Mouse (Mus musculus): Measurements from ENCODE around the gene Atp5j2. TPM values are rescaled to one million over a fixed set of nuclear protein-coding genes. Genes with fewer than 3 reads are reported as not detected.

The Atp5j2 gene
- polyA plus RNA-seq, 1 experiment from 2014 or later = 425 TPM

DNA sequence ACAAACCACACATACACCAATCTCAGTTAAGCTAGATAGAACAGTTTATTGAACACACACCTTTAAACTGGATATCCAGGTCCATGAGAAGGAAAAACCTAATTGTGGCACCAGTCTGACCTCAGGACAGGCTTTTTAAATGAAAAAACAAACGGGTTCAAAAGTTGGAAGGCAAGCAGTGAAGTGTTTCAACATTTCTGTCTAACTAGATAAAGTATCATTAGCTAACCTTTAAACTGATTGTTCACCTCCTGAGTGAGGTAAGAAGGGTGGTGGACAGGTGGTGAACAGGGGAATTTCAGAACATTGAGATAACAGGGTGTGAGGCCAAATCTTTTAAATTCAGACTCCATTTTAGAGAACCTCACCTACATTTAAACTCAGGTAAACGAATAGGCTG, 34.6 kb upstream of the Atp5j2 start:
- H3K9ac ChIP-seq (replicated peaks) = no peak overlapping the region
- peaks cover 10% of the 10 kb centered on the region for H3K4me1 ChIP-seq (ENCODE audit: insufficient read depth)
- no peak for TF ChIP-seq EP300 (IDR thresholded peaks at IDR 0.05; ENCODE audit: low read depth)
- no peak overlapping the region for H3K4me3 ChIP-seq (ENCODE audit: low read depth, low read length)
- no peak overlapping the region for H3K4me2 ChIP-seq (ENCODE audit: low read depth, low read length)
- ATAC-seq (no peak), DNase-seq (no peak)
- H3K36me3 ChIP-seq (replicated peaks; ENCODE audit: insufficient read depth, low read length) = peaks cover 1% of the 10 kb centered on the region
- 45% methylated on average over 2 of the region's 2 CpGs for WGBS (ENCODE audit: insufficient replicate concordance)
- H3K9me3 ChIP-seq (ENCODE audit: low read length) = no peaks in the 10 kb centered on the region
- peak overlapping the region; percentile 20 for H3K27ac ChIP-seq (ENCODE audit: low read depth)
- no peaks in the 10 kb centered on the region for H3K27me3 ChIP-seq (ENCODE audit: insufficient read depth, low read length)

DNA sequence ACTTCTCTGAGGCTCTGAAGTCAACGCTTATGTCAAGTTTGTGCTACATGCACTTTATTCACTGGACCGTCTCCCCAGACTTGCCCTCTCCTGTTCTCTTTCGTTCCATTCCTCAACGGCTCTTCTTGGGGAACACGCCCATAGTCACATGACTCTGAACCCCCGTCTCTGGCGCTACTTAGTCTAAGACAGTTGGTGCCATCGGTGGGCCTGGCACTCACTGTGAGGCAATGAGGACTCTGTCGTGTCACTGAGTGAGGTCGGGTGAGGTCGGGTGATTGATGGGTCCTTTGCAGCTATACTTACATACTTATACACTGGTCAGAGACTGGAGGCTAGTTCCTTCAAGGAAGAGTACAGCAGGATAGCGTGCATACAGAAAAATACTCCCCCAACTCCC, 31.5 kb upstream of the Atp5j2 start:
- Histone ChIP-seq H3K27me3 (ENCODE audit: insufficient read depth, low read length) (no peaks in the 10 kb centered on the region), H3K9me3 (ENCODE audit: low read length) (no peaks in the 10 kb centered on the region), H3K4me3 (ENCODE audit: low read depth, low read length) (no peak overlapping the region), H3K4me1 (ENCODE audit: insufficient read depth) (peaks cover 5% of the 10 kb centered on the region), H3K36me3 (replicated peaks; ENCODE audit: insufficient read depth, low read length) (peaks cover 24% of the 10 kb centered on the region), H3K27ac (ENCODE audit: low read depth) (peak overlapping the region; percentile 94), H3K4me2 (ENCODE audit: low read depth, low read length) (no peak overlapping the region), H3K9ac (replicated peaks) (no peak overlapping the region)
- ATAC-seq (peak; percentile 26; the same call in 1 of the 2 replicates), DNase-seq (no peak)
- TF ChIP-seq CTCF (IDR thresholded peaks at IDR 0.05; ENCODE audit: low read depth) = no peak
- no peak for TF ChIP-seq EP300 (IDR thresholded peaks at IDR 0.05; ENCODE audit: low read depth)
- 77% methylated on average over 12 of the region's 12 CpGs for WGBS (ENCODE audit: insufficient replicate concordance)

DNA sequence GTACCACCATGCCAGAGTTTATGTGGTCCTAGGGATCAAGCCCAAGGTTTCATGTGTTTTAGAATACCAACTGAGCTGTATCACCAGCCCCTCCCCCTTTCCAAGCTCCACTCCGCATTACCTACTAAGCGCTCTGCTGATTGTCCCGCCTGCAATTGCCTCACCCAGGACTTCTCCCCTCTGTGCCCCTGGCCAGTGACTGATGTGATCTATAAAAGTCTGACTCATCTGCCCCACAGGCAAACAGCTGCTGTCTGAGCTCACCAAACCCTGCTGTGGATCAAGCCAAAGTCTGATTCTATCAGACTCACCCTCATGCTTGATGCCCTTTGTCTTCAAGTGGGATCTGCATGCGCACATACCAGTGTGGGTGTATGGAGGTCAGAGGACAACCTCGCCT, 31.0 kb upstream of the Atp5j2 start:
- ATAC-seq = peak; percentile 96
- Histone ChIP-seq H3K4me1 (ENCODE audit: insufficient read depth) (peaks cover 5% of the 10 kb centered on the region), H3K9ac (replicated peaks) (no peak overlapping the region), H3K4me2 (ENCODE audit: low read depth, low read length) (no peak overlapping the region), H3K36me3 (replicated peaks; ENCODE audit: insufficient read depth, low read length) (peaks cover 26% of the 10 kb centered on the region), H3K4me3 (ENCODE audit: low read depth, low read length) (no peak overlapping the region), H3K9me3 (ENCODE audit: low read length) (no peaks in the 10 kb centered on the region), H3K27me3 (ENCODE audit: insufficient read depth, low read length) (no peaks in the 10 kb centered on the region), H3K27ac (ENCODE audit: low read depth) (peak overlapping the region; percentile 94)
- no peak for TF ChIP-seq CTCF (IDR thresholded peaks at IDR 0.05; ENCODE audit: low read depth)
- TF ChIP-seq EP300 (IDR thresholded peaks at IDR 0.05; ENCODE audit: low read depth) = peak; percentile 77; the same call in 1 of the 2 replicates
- 66% methylated on average over 5 of the region's 5 CpGs for WGBS (ENCODE audit: insufficient replicate concordance)
- peak; percentile 64 for DNase-seq

DNA sequence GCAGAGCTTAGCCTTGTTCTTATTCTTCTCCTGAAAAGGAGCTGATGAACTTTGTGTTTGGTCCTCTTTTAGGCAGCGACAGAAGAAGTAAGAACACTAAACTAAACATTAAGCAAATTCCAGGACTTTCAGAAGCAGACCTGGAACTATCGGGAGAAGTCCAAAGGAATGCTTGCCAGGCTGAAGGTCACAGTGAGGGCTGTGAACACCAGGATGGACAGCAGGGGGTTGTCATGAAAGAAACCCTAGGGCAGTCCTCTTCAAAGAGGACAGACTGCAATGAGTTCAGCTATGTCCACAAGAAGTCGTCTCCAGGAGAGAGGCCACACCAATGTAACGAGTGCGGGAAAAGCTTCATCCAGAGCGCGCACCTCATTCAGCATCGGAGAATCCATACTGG, 28.1 kb upstream of the Atp5j2 start:
- Histone ChIP-seq H3K4me3 (ENCODE audit: low read depth, low read length) (no peak overlapping the region), H3K27me3 (ENCODE audit: insufficient read depth, low read length) (no peaks in the 10 kb centered on the region), H3K27ac (ENCODE audit: low read depth) (no peak overlapping the region), H3K36me3 (replicated peaks; ENCODE audit: insufficient read depth, low read length) (peaks cover 26% of the 10 kb centered on the region), H3K9me3 (ENCODE audit: low read length) (no peaks in the 10 kb centered on the region), H3K4me1 (ENCODE audit: insufficient read depth) (peaks cover 2% of the 10 kb centered on the region; the same call in 1 of the 2 replicates), H3K9ac (replicated peaks) (no peak overlapping the region), H3K4me2 (ENCODE audit: low read depth, low read length) (no peak overlapping the region)
- ATAC-seq = no peak
- TF ChIP-seq CTCF (IDR thresholded peaks at IDR 0.05; ENCODE audit: low read depth) (no peak), EP300 (IDR thresholded peaks at IDR 0.05; ENCODE audit: low read depth) (no peak)
- no peak for DNase-seq
- 80% methylated on average over 8 of the region's 8 CpGs for WGBS (ENCODE audit: insufficient replicate concordance)

DNA sequence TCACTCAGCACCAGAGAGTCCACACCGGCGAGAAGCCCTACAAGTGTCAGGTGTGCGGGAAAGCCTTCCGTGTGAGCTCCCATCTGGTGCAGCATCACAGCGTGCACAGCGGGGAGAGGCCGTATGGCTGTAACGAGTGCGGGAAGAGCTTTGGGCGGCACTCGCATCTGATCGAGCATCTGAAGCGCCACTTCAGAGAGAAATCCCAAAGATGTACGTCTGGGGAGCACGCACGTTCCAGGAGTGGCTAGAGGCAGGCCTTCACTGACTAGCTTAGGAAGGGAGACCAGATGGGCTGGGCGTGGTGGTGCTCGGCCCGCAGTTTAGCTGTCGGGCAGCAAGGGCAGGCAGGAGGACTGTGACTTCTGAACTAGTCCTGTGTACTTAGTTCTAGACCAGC, 26.8 kb upstream of the Atp5j2 start:
- peaks cover 31% of the 10 kb centered on the region for H3K36me3 ChIP-seq (replicated peaks; ENCODE audit: insufficient read depth, low read length)
- H3K27ac ChIP-seq (ENCODE audit: low read depth) = 0 out of 2 replicates have a peak overlapping the region, but pooled peaks have one; percentile 29
- DNase-seq = no peak
- no peak overlapping the region for H3K4me2 ChIP-seq (ENCODE audit: low read depth, low read length)
- no peak overlapping the region for H3K9ac ChIP-seq (replicated peaks)
- WGBS (ENCODE audit: insufficient replicate concordance) = 96% methylated on average over 20 of the region's 20 CpGs
- peaks cover 2% of the 10 kb centered on the region; the same call in 1 of the 2 replicates for H3K4me1 ChIP-seq (ENCODE audit: insufficient read depth)
- no peak overlapping the region for H3K4me3 ChIP-seq (ENCODE audit: low read depth, low read length)
- TF ChIP-seq EP300 (IDR thresholded peaks at IDR 0.05; ENCODE audit: low read depth) (no peak), CTCF (IDR thresholded peaks at IDR 0.05; ENCODE audit: low read depth) (no peak)
- no peak for ATAC-seq
- H3K9me3 ChIP-seq (ENCODE audit: low read length) = no peaks in the 10 kb centered on the region
- H3K27me3 ChIP-seq (ENCODE audit: insufficient read depth, low read length) = no peaks in the 10 kb centered on the region

DNA sequence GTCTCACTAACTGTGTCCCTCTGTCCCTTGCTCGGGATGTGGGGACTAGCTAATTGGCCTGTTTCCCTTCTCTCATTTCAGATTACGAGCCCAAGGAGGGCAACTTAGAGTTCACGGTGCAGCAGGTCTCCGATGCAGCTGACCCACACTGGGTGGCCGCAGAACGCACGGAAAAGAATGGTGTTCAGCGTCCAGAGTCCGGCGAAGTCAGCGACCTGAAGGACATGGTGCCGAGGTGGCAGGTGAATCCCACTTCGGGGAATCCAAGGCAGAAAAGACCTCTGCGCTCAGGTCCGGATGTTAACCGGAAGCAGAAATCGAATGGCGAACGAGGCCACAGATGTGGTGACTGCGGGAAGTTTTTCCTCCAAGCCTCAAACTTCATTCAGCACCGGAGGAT, 26.3 kb upstream of the Atp5j2 start:
- no peak for TF ChIP-seq EP300 (IDR thresholded peaks at IDR 0.05; ENCODE audit: low read depth)
- TF ChIP-seq CTCF (IDR thresholded peaks at IDR 0.05; ENCODE audit: low read depth) = no peak
- no peak overlapping the region for H3K4me3 ChIP-seq (ENCODE audit: low read depth, low read length)
- DNase-seq (no peak), ATAC-seq (no peak)
- peaks cover 2% of the 10 kb centered on the region; the same call in 1 of the 2 replicates for H3K4me1 ChIP-seq (ENCODE audit: insufficient read depth)
- H3K9me3 ChIP-seq (ENCODE audit: low read length) = no peaks in the 10 kb centered on the region
- whole genome bisulfite sequencing (ENCODE audit: insufficient replicate concordance) = 84% methylated on average over 21 of the region's 21 CpGs
- H3K4me2 ChIP-seq (ENCODE audit: low read depth, low read length) = no peak overlapping the region
- H3K27ac ChIP-seq (ENCODE audit: low read depth) = peak overlapping the region; percentile 29; the same call in 1 of the 2 replicates
- H3K36me3 ChIP-seq (replicated peaks; ENCODE audit: insufficient read depth, low read length) = peaks cover 36% of the 10 kb centered on the region
- H3K27me3 ChIP-seq (ENCODE audit: insufficient read depth, low read length) = no peaks in the 10 kb centered on the region
- H3K9ac ChIP-seq (replicated peaks) = no peak overlapping the region

DNA sequence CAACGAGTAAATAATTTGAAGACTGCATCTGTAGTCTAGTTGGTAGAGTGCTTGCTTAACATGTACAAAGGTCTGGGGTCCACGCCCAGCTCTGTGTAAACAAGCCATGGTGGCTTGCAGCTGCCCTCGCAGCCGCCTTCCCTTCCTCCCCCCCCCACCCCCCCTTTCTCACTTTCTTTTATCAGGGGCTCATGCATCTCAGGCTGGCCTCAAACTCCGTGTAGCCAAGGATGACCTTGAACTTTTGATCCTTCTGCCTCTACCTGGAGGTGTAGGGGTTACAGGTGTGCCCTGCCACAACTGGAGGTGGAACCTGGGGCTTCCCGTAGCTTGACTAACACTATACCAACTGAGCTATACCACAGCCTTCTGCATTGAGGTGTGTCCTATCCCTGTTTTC, 25.9 kb upstream of the Atp5j2 start:
- Histone ChIP-seq H3K27me3 (ENCODE audit: insufficient read depth, low read length) (no peaks in the 10 kb centered on the region), H3K27ac (ENCODE audit: low read depth) (peak overlapping the region; percentile 29; the same call in 1 of the 2 replicates), H3K9ac (replicated peaks) (no peak overlapping the region), H3K36me3 (replicated peaks; ENCODE audit: insufficient read depth, low read length) (peaks cover 39% of the 10 kb centered on the region), H3K4me2 (ENCODE audit: low read depth, low read length) (no peak overlapping the region), H3K4me3 (ENCODE audit: low read depth, low read length) (no peak overlapping the region), H3K9me3 (ENCODE audit: low read length) (no peaks in the 10 kb centered on the region), H3K4me1 (ENCODE audit: insufficient read depth) (peaks cover 2% of the 10 kb centered on the region; the same call in 1 of the 2 replicates)
- ATAC-seq (peak; percentile 80), DNase-seq (peak; percentile 39)
- WGBS (ENCODE audit: insufficient replicate concordance) = 55% methylated on average over 6 of the region's 6 CpGs
- TF ChIP-seq EP300 (IDR thresholded peaks at IDR 0.05; ENCODE audit: low read depth) (0 out of 2 replicates have a peak, but pooled peaks have one; percentile 8), CTCF (IDR thresholded peaks at IDR 0.05; ENCODE audit: low read depth) (no peak)

Measured in liver, postnatal 0 days (tissue).